Mouse (Mus musculus) thymus, adult 2 months (tissue): ENCODE results near the gene Slc7a7.

ENCODE experiments used
- CTCF ChIP-seq: fragments of 200-500 bp; IDR thresholded peaks from 2 replicates; pipeline ENCODE4 v1.5.1; 2012; ENCODE audit warnings: mild to moderate bottlenecking, control low read depth, low read length, moderate library complexity, borderline replicate concordance; ENCODE audit not compliant: control insufficient read depth, poor library complexity, insufficient read depth; ENCODE audit errors: extremely low read depth
- POLR2A ChIP-seq: fragments of 200-500 bp; IDR thresholded peaks from 2 replicates; pipeline ENCODE4 v1.6.1; 2012; ENCODE audit warnings: mild to moderate bottlenecking, low read length, control low read depth, moderate library complexity; ENCODE audit not compliant: control insufficient read depth, poor library complexity, insufficient read depth; ENCODE audit errors: extremely low read depth

- TF ChIP-seq CTCF (no peak), POLR2A (no peak)
Measured at GRCm38 (mm10) chr14:54363156-54363555, 54.4 kb downstream of the Slc7a7 start.
